Mouse (Mus musculus): ENCODE data around the gene Shd. TPM values are rescaled to one million over a fixed set of nuclear protein-coding genes. Genes with fewer than 3 reads are reported as not detected.
"Not testable (repeated sequence)": the region's sequence is repeated elsewhere in the genome, so short reads cannot be mapped to it uniquely, and the experiment has no call there.

The Shd gene
- total RNA-seq (2015; ENCODE audit: low replicate concordance) (not detected in 2 replicates), total RNA-seq (2017; ENCODE audit: low replicate concordance) (not detected in 2 replicates)

- no peak for ATAC-seq (replicated peaks; ENCODE audit: low FRiP score, poor library complexity, severe bottlenecking)
These were observed at the start of gene Shd for GRCm38 (mm10) chr17:55969966-55970891. Gene Shd (plus strand): TSS chr17:55970467.

GRCm38 (mm10) chr17:55931553-55932502 lies 38.4 kb upstream of the Shd start:
- ATAC-seq (replicated peaks; ENCODE audit: low FRiP score, poor library complexity, severe bottlenecking): peak; percentile 89

DNA sequence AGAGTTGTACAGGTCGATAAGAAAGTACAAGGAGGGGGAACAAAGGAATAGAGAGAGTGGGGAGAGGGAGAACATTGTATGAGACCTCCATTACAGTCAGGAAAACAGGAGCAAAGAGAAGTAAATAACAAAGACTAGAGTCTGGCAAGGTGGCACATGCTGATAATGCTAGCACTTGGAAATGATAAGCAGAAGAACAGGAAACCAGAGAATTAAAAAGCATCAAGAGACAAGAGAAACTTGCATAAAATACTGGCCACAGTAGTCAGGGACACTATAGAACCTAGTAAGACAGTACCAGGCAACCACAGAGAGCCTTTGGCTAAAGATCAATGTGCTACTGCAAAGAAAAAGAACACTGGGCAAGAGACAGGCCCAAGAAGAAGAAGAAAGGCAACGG lies 37.6 kb upstream of the Shd start:
- peak; percentile 35 for ATAC-seq (replicated peaks; ENCODE audit: low FRiP score, poor library complexity, severe bottlenecking)

- no peak for ATAC-seq (replicated peaks; ENCODE audit: low FRiP score, poor library complexity, severe bottlenecking)
These were observed 37.1 kb upstream of the Shd start for GRCm38 (mm10) chr17:55933191-55933590.

DNA sequence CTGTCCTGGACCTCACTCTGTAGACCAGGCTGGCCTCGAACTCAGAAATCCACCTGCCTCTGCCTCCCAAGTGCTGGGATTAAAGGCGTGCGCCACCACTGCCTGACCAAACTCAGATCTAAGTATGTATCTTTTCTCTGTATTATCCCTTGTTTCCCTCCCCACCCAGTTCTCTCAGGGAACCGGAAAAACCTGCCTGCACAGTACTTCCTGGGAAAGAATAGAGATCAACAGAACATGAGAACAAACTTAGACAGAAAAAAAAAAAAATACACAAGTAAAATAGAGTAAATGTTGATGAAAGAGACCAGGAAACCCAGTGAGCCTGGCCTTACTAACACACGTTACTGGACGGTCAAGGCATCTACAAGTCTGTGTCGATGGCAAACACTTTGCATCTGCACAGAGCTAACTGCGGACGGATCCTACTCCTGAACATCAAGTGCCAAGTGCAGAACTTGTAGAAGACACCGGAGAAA lies 25.8 kb upstream of the Shd start:
- not testable (repeated sequence) for ATAC-seq (replicated peaks; ENCODE audit: low FRiP score, poor library complexity, severe bottlenecking)

DNA sequence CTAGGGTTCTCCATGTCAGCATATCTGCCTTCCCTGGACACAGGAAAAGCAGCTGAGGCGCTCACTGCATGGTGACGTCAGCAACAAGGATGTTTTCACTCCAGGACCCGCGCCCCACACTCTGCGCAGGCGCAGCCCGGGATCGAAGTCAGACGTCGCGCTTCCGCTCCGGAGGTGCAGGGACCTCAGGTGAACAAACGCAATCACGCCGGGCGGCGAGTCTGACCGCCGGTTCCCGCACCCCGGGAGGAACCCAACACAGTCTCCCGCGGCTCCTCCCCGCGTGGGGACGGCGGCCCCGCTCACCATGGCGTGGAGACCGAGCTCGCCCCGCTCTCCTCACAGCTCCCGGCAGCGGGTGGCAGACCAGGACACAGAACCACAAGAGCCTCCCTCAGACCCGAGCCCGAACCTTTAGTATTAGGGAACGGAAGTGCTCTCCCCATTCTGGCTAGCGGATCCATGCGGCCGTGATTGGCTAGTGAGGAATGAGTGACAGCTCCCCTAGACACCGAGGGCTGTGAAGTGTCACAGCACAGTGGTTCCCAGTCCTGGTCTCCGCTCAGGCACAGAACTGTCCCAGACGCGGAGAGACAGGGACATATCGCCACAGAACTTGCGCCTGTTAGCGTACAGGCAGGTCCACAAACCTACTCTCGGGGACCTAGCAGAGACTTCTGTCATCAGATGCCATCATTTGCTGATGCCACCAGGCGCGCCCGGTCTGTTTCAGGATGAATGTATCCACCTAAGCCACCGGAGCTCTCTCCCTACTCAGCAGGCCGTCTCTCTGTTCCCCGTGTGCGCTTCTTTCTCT lies 25.2 kb upstream of the Shd start:
- peak; percentile 93 for ATAC-seq (replicated peaks; ENCODE audit: low FRiP score, poor library complexity, severe bottlenecking)

- no peak for ATAC-seq (replicated peaks; ENCODE audit: low FRiP score, poor library complexity, severe bottlenecking)
These were observed 24.6 kb upstream of the Shd start for GRCm38 (mm10) chr17:55945696-55946095.

GRCm38 (mm10) chr17:55948647-55949046 lies 21.6 kb upstream of the Shd start:
- no peak for ATAC-seq (replicated peaks; ENCODE audit: low FRiP score, poor library complexity, severe bottlenecking)

DNA sequence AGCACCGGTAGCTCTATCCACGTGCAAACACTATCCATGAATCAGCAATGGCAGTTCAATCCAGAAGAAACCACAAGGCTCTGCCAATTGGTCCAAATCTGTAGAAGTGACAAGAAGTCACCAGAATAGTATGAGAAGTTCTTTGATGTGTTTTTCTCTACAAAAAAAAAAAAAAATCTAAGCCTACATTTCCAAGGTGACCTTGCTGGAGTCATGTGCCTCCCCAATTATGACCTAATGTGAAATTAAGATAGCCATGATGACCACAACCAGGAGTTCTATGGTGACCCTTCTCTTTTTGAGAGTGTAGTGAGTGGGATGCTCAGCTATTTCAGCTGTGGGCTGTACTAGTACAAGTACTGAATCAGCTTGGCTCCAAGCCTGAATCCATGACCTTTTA lies 20.9 kb upstream of the Shd start, which contains the start of gene Zfp119b:
Gene Zfp119b (minus strand): TSS at position 101 of the 400 bp plus-strand sequence.
- ATAC-seq (replicated peaks; ENCODE audit: low FRiP score, poor library complexity, severe bottlenecking): no peak

DNA sequence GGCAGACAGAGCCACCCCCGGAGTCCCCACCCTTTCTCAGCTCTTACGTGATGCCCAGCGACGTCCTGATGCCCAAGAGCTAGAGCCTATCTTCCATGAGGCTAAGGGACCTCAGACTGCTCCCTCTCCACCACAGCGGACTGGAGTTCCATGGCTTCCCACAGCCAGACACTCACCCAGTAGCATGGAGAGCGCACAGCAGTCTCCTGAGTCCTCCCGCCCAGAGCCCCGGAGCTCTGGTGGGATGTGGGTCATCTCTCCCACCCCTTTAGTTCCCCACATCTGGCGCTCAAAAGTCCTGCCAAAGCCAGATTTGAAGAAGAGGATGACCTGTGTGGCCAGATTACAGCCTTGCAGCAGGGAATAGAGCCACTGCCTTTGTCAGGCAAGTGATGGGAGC lies 19.7 kb upstream of the Shd start:
- no peak for ATAC-seq (replicated peaks; ENCODE audit: low FRiP score, poor library complexity, severe bottlenecking)

DNA sequence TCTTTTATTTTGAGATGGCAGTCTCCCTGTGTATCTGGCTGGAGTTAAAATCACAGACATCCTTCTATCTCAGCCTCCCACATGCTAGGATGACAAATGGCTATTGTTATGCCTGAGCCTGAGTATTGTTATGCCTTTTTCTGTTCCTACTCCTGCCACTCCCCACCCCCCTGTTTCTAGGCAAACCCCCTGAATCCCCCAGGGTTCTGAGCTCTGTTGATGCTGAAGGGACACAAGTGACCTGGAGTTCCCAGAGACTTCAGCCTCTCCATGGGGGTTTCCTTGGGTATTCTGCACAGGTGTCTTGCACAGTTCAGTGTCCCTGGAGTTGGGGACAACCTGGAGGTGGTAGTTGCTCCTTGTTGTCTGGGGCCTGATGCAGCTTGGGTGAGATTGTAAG lies 18.2 kb upstream of the Shd start:
- ATAC-seq (replicated peaks; ENCODE audit: low FRiP score, poor library complexity, severe bottlenecking): no peak

DNA sequence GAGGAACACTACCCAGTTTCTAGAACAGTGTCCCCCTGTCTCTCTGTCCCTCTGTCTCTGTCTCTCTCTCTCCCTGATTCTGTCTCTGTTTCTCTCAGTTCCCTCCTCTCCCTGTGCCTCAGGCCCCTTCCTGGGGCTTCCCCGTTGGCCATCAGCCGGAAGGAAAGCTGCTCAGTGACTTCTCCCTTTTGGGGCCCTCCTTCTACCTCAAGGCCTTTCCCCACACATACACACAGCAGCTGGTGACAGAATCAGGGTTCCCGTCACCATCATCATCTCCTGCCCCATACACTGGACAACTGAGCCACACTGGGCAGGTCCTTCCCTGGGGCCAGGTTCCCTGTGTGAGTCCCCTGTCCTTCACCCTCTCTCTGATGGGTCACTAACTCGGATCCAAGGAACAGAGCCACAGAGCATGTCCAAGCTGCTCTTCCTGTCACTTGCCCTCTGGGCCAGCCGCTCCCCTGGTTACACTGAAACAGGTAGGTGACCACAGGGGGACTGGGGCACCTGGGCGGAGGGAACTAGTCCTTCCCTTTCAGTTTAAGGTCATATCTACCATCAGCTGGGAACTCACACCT lies 17.7 kb upstream of the Shd start, which contains the start of gene Ebi3:
Gene Ebi3 (plus strand): TSS at position 194 of the 581 bp plus-strand sequence.
- no peak for ATAC-seq (replicated peaks; ENCODE audit: low FRiP score, poor library complexity, severe bottlenecking)

GRCm38 (mm10) chr17:55953751-55954150 lies 16.5 kb upstream of the Shd start:
- no peak for ATAC-seq (replicated peaks; ENCODE audit: low FRiP score, poor library complexity, severe bottlenecking)

GRCm38 (mm10) chr17:55954229-55954628 lies 16.0 kb upstream of the Shd start:
- no peak for ATAC-seq (replicated peaks; ENCODE audit: low FRiP score, poor library complexity, severe bottlenecking)

DNA sequence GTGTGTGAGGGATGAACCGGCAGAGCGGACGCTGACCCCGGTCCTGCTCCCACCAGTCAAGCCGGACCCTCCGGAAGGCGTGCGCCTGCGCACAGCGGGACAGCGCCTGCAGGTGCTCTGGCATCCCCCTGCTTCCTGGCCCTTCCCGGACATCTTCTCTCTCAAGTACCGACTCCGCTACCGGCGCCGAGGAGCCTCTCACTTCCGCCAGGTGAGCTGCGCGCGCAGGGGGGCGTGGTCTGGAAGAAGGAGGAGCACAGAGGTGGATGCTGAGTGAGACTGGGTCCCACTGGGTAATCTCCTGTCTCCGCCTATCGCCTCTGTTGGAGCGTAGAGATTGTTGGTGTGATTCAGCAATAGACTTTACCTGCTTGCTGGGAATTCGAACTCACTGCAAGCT lies 14.1 kb upstream of the Shd start:
- no peak for ATAC-seq (replicated peaks; ENCODE audit: low FRiP score, poor library complexity, severe bottlenecking)

GRCm38 (mm10) chr17:55956591-55956990 lies 13.7 kb upstream of the Shd start:
- no peak for ATAC-seq (replicated peaks; ENCODE audit: low FRiP score, poor library complexity, severe bottlenecking)

DNA sequence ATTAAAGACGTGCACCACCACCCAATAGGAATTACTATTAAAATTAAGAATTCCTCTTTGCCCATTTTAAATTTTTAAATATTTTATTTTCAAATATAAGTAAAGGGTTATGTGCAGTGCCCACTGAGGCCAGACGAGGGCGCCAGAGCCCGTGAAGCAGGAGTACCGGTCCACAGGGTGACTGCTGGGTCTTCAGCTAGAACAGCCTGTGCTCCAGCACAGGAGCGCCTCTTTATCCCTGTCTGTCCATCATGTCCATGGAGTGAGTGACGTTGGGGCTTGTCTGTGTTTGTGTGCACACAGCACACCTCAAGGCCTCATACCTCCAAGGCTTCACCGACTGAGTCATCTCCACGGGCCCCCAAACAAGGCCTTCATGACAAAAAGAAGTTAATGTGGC lies 13.1 kb upstream of the Shd start:
- ATAC-seq (replicated peaks; ENCODE audit: low FRiP score, poor library complexity, severe bottlenecking): 0 out of 2 replicates have a peak, but pooled peaks have one; percentile 38

- ATAC-seq (replicated peaks; ENCODE audit: low FRiP score, poor library complexity, severe bottlenecking): no peak
These were observed 12.3 kb upstream of the Shd start for GRCm38 (mm10) chr17:55957726-55958583.

All from erythroid progenitor cell, adult 5-6 weeks (primary cell).